Mouse (Mus musculus) heart, adult 11 months (tissue): ENCODE results near the gene Arl8a.

ENCODE experiments used
- DNase-seq: peaks from one replicate; pipeline ENCODE4 v3.0.0; 2022

Gene Arl8a

DNA sequence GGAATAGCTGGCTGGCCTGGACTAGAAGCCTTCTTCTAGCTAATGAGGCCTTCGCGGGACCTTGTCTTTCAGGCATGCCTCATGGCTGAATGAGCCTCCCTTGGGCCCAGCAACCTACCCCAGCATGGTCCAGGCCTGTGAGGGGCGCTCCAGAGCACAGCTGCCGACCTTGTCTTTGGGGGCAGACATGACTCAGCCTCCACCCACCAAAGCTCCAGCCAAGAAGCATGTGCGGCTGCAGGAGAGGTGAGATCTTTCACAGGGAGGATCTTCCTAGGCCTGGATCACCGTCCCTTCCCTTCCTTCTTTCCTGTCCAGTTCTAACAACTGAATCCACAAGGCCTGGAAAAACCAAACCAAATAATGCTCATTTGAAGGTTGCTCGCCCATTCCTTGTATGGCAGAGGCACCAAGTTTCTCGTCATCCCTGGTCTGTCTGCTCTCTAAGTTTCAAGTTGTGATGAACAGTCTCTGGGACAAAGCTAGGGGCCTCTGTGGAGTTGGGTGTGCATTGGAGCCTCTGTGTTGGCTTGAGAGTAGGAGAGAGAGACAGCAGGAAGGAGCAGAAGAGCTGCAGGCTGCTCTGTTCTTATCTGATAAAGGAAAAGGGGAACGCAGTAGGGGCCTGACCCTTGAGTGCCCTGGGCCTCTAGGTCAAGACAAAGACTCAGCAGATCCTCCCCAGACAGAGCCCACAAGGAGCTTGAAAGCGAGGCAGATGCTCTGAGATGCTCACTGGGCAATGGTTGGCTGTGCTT is 12.8 kb upstream of the Arl8a start:
- DNase-seq: no peak

GRCm38 (mm10) chr1:135135111-135135787 is 11.4 kb upstream of the Arl8a start:
- no peak for DNase-seq

DNA sequence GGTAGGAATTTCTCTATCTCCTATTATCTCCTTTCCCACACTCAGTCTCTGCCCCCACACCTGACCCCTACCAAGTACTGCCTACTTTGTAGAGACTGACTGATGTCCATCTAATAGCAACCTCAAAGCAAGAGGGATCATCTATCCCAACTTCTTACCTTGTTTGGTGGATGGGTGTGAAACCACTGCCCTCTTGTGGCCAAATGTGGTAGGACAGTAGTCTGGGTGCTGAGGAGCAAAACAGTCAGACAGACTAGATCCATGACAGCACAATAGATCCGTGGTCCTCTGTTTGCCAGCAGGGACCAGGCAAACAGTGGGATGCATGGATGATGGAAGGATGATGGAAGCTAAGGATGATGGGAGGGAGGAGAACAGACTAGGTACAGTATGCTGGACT is 10.1 kb upstream of the Arl8a start:
- DNase-seq: no peak

GRCm38 (mm10) chr1:135139906-135140305 is 6.7 kb upstream of the Arl8a start:
- no peak for DNase-seq

GRCm38 (mm10) chr1:135142452-135142851 is 4.2 kb upstream of the Arl8a start:
- no peak for DNase-seq

DNA sequence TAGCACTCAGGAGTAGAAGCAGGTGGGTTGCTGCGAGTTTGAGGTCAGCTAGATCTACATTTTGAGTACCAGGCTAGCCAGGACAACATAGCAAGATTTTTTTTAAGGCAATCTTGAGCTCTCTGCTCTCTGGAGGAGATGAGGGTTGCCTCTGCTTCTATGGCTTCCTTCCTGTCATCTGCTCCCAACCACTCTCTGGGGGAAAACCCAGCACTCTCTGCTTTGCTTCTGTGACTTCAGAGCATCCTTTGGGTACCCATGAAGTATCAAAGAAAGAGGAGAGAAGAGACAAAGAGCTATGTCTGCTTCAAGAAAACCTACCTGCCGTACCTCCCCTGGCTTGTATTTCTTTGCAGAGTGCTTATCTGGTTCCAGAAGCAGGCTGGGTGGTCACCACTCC is 2.7 kb upstream of the Arl8a start:
- peak; percentile 83 for DNase-seq

DNA sequence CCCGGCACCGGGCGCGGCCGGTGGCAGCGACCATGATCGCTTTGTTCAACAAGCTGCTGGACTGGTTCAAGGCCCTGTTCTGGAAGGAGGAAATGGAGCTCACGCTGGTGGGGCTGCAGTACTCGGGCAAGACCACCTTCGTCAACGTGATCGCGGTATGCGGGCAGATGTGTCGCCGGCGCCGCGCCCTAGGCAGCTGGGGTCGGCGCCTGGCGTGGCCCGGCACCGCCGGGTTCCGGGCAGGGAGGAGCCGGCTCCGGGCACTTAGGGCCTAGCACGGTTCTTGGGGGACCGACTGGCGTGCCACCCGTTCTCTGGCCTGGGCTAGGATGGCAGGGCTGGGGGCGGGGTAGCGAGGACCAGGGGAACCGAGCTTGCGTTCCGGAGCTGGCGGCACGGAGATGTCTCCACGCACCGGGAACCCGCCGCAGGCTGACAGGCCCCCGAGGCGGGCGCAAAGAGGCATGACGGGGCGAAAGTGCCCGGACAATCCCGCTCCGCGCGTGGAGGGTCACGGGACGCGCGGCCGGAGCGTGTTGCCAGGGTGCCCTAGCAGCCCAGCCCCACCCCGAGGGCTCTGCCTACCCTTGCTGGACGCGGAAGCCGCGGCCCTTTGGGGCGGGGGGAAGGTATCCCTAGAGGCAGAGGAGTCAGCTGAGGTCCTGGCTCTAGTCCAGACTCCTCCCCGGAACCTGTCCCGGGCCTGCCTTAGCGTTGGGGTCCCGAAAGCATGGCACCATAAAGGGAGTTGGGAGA is 500 bp downstream of the Arl8a start:
- peak; percentile 99 for DNase-seq

GRCm38 (mm10) chr1:135147702-135148058 is 1.1 kb downstream of the Arl8a start:
- no peak for DNase-seq

DNA sequence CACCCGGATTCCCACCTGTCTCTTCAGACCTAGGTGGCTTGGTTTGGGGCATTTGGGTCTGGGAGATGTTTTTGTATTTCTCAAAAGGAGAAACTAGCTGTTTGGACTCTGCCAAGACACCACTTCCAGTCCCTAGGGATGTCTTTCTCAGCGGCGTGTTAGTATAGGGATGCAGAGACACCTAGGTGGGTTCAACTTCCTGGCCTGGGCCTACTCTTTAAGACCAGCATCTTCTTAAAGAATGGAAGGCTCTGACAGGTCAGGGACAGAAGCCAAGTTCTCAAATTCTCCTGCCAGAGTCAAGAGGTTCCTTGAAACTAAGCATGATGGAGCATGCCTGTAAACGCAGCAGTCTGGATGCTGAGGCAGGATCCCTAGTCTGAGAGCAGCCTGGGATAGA is 1.9 kb downstream of the Arl8a start:
- DNase-seq: peak; percentile 89

- no peak for DNase-seq
These were observed 2.4 kb downstream of the Arl8a start for GRCm38 (mm10) chr1:135148996-135149395.

DNA sequence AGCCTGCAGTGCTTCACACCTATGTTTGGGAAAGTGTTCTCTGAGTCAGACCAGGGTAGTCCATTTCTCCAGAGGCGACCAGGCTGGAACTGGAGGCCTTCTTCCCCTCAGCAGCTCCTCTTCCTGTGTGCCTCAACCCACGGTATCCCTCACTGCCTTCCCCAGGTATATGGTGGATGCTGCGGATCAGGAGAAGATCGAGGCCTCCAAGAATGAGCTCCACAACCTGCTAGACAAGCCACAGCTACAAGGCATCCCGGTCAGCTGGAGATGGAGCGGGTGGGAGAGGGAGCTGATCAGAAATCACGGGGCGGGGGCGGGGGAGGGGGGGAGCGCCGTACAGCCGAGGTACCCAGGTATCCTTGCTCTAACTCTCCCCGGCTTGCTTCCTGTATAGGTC is 7.4 kb downstream of the Arl8a start:
- peak; percentile 90 for DNase-seq

- DNase-seq: peak; percentile 97
These were observed 7.9 kb downstream of the Arl8a start for GRCm38 (mm10) chr1:135154411-135154959.

GRCm38 (mm10) chr1:135156300-135156699 is 9.7 kb downstream of the Arl8a start:
- DNase-seq: peak; percentile 97

DNA sequence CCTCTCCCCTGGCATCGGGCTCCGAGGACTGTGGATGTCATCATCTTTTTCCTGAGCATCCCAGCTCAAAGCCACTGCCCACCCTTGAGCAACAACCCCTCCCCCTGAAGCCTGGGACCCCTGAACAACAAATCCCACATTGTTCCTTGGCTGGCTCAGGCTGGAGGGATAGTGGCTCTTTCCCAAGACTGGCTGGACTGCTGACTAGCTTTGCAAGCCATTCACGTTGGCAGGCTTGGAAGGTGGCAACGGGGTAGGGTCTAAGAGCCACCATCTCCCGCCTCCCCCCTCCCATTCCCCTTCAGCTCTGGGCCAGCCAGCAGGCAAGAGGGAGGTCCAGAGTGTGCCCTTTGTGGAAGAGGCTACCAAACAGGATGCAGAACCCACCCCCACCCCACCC is 12.0 kb downstream of the Arl8a start:
- no peak for DNase-seq

- no peak for DNase-seq
These were observed 12.4 kb downstream of the Arl8a start for GRCm38 (mm10) chr1:135159074-135159473.

DNA sequence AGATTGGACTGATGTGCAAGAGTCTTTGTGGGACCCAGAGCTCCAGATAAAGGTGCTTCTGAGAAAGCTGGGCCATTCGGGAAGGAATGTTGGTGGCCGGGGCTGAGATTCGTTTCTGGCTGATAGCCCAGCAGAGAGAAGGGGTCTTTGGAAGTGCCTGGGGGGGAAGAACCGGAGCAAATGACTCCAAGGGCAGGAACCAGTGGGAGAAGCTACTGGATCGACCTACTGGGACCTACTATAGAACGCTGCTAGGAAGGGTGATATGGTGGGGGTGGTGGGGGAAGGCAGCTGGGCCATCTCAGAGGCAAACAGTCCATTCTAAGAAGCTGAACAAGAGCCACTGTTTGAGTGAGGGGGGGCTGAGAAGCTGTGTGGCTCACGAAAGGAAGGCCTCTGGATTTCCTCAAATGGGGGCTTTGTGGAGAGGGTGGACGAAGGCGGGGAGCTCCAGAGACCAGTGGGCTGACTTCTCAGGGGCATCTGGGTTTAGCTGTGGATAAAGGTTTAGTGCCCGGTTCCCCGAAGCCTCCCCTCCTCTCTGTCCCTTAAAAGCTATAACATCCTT is 13.0 kb downstream of the Arl8a start:
- no peak for DNase-seq

- no peak for DNase-seq
These were observed 13.9 kb downstream of the Arl8a start for GRCm38 (mm10) chr1:135160411-135161050.

DNA sequence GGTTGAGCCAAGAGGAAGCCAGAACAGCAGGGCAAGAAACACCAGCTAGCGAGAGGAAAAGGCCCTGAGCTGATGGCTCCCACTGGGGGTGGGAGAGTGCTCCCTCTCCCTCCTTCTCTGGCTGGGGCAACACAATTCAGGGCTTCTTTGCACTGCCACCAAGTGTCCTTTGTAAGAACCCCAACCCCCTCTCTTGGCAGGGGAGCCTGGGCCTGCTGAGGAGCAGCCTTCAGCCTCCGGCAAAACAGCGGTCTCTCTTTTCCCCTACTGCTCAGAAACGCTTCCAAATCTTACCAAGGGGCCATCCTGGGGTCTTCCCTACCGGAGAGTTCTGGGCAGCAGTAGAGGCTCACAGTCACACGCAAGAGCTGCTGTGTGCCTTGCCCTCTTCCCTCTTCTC is 16.1 kb downstream of the Arl8a start:
- no peak for DNase-seq

DNA sequence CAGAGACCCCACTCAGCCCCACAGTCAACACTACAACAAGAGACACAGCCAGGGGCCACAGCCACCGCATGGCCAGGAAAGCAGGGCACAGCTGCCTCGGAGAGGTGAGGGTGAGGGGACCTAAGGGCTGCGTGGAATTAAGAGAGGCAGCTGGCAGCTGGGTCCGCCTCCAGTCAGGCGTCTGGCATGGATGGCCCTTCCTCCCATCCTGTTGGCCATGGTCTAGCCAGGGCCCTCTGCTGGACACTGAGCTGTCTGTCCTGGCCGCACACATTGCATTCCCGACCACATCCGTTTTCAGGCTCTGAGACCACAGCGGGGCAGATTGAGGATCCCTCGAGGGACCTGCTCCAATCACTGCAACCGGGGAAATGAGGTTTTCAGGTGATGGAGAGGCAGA is 20.8 kb downstream of the Arl8a start, which contains the start of gene Gpr37l1:
TSS of gene Gpr37l1 (minus strand) at position 247 of the 400 bp plus-strand sequence.
- DNase-seq: peak; percentile 87

DNA sequence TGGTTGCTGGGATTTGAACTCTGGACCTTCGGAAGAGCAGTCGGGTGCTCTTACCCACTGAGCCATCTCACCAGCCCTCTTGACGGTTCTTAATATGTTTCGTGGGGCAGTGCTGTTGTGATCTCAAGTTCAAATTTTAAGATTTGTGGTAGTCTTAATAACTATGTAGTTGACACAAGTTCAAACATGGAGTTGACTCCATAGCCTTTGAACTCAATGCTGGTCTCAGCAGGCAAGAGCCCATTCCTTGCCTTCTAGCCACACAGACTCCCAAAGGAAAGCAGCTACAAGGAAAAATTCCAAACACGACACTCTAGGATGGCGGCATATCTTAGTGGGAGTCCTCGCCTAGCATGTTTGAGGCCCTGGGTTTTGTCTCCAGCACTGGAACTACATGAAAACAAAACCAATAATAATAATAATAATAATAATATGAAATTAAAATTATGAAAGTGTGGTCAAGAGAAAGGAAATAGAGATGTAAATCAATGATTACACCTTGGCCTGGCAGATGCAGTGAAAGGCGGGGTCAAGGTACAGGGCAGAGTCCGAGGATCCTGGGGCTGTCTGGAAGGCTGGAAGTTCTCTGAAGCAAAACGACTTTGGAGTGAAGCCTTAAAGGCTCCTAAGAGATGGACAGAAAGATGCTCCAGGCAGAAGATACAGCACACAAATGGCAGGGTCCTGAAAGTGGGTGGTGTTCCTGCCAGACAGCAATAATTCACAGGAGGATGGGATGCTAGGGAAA is 22.0 kb downstream of the Arl8a start:
- no peak for DNase-seq

DNA sequence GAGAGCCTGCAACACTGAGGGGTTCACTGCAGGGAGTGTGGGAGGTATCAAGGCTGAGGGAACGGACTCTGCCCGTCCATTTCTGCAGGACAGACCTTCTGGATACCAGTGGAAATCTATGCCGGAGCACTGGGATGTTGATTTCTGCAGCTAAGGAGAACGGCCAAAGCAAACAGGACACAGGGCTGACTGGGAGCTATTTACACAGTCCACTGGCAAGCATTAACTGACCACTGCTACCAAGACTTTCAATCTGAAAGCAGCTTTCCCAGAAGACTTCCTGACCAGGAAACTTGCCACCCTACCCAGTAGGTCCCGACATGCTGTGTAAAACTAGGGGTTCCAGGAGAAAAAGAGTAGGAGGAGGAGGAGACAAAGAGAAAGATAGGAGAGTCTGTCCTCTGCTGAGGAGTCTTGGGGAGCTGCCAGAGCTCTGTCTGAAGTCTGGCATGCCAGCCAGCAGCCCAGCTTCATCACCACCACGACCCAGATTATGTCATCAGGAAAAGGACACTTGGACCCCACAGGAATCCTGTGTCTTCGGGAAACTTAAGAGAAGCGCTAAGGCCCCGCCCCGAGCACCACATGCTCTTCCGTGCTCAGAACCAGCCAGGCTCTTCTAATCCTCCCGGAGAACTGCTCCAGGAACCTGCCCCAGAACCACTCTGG is 23.1 kb downstream of the Arl8a start:
- DNase-seq: peak; percentile 93
